Mouse (Mus musculus) hindlimb bud, embryonic 11.5 days (tissue): ENCODE data around the gene Cxcr1.
"Not testable (repeated sequence)": the region's sequence is repeated elsewhere in the genome, so short reads cannot be mapped to it uniquely, and the experiment has no call there.

Experiments
- DNase-seq: peaks from one replicate; pipeline ENCODE4 v3.0.0-alpha.2; 2012; ENCODE audit warnings: low read depth, low spot score; ENCODE audit errors: extremely low spot score

Cxcr1 gene

GRCm38 (mm10) chr1:74196621-74197419 lies 2.4 kb upstream of the Cxcr1 start:
- DNase-seq, result no peak

DNA sequence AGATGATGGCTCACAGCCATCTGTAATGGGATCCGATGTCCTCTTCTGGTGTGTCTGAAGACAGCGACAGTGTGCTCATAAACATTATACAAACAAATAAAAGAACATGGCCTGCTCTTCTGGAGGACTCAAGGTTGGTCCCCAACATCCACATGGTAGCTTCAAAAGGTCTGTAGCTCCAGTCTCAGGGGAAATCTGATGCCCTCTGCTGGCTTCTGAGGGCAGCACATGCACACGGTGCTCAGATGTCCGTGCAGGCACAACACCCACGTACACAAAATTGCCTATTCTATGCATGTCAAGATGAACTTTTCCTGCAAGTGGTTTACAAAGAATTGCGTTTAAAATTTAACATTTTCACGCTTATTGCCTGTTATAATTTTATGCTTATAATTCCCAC lies 1.5 kb upstream of the Cxcr1 start:
- DNase-seq, result peak; percentile 10

- no peak for DNase-seq
These were observed 1.7 kb downstream of the Cxcr1 start for GRCm38 (mm10) chr1:74192711-74193110.

- no peak for DNase-seq
These were observed 4.0 kb downstream of the Cxcr1 start for GRCm38 (mm10) chr1:74190471-74190870.

DNA sequence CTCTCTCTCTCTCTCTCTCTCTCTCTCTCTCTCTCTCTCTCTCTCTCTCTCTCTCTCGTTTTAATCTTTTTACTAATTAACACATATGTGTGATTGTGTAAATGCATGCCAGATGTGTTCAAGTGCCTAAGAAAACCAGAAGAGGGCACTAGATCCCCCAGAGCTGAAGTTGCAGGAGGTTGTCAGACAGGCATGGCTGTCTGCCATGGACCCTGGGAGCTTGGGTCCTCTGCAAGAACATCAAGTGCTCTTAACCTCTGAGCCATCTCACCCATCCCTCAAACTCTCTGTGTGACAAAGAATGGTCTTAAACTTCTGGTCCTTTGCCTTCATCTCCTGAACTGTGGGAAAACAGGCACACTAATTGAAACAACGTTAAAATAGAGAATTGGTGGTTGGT lies 11.4 kb downstream of the Cxcr1 start:
- DNase-seq, result no peak

DNA sequence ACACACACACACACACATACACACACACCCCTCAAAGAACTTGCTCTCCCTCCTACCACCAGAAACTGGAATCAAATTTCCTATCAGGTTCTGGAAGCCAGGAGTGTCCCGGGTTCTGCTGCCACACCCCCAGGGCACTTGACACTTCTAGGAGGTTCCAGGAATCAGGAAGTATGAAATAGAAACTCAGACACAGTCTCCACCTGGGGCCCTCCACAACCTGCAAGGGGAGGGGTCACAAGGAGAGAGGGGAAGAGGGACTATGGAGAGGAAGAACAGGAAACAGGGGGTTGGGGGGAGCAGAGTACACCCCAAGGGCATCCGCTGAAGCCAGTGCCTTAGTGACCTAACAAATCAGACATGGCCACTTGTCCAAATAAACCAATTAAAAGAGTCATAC lies 13.0 kb downstream of the Cxcr1 start:
- no peak for DNase-seq

- DNase-seq, result no peak
These were observed 14.6 kb downstream of the Cxcr1 start for GRCm38 (mm10) chr1:74179624-74180408.

DNA sequence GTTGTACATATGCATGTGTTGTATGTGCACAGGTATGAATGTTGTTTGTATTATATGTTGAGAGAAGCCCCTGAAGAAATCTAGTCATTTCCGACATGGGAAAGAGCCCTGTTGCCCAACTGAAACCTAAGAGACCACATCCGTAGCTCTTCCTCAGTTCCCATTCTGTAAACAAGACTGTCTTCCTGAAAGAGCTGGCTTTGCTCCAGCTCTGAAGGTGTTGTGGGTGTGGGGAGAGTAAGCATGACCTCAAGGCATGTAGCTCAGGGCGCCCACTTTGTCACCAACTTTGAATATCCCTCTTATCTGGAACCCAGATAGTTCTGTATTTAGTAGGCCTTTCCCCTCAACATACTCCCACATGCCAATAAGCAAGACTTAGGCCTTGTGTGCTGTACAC lies 15.8 kb downstream of the Cxcr1 start:
- DNase-seq, result no peak

DNA sequence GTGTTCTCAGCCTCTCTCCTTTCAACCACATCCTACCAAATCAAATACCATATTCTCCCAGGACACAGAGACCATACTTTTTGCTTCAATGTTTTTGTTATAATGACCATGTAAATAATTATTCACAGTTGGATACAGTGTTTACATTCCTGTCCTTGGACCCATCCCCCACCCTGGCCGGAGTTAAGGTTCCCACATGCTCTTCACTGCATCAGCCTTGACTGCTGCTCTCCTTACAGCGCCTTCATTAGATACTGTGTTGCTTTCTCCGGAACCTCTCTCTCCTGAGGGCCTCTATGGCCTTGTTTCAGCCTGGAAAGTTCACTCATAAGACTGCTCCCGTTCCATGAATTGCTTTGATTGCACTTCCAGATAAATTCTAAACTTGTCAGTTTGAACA lies 18.7 kb downstream of the Cxcr1 start:
- DNase-seq, result no peak

- no peak for DNase-seq
These were observed 21.7 kb downstream of the Cxcr1 start for GRCm38 (mm10) chr1:74172722-74173121.

DNA sequence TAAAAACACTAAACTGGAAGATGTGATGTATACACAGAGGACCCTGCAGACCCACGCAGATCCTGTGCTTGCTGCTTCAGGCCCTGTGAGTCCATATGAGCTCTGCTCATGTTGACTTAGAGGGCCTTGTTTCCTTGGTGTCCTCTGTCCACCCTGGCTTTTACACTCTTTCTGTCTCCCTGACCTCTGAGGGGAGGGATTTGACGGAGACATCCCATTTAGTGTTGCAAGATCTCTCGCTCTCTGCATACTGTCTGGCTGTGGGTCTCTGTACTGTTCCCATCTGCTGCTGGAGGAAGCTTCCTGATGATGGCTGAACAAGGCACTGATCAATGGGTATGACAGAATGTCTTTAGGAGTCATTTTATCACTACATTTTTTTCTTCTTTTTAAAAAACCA lies 24.7 kb downstream of the Cxcr1 start:
- no peak for DNase-seq

DNA sequence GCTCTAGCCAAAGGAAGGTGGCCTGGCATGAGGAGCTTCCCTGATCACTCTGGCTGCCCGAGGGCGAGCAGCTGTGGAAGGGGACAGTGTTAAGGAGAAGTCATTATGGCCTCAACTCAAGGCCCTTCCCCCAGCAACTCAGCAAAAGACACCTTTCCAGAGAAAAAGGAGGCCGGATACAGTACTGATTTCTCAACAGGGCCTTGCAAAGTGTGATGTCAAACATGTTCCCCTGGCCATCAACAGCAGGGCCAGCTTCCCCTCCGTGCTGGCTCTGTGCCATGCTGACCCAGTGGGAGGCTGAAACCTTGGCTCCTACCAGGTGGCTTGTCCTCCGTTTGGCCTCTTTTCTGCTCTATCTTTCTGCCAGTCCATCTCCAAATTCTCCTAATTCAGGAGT lies 27.3 kb downstream of the Cxcr1 start:
- no peak for DNase-seq

- DNase-seq, result no peak
These were observed 34.4 kb downstream of the Cxcr1 start for GRCm38 (mm10) chr1:74160036-74160435.

- DNase-seq, result not testable (repeated sequence)
These were observed 34.8 kb downstream of the Cxcr1 start for GRCm38 (mm10) chr1:74159613-74160012.

GRCm38 (mm10) chr1:74156381-74156910 lies 38.0 kb downstream of the Cxcr1 start:
- DNase-seq, result no peak

- DNase-seq, result no peak
These were observed 38.9 kb downstream of the Cxcr1 start for GRCm38 (mm10) chr1:74155435-74156012.

GRCm38 (mm10) chr1:74153461-74154184 lies 40.8 kb downstream of the Cxcr1 start, which contains the start of gene Cxcr2:
Gene Cxcr2 (plus strand): TSS chr1:74153989.
- no peak for DNase-seq

- no peak for DNase-seq
These were observed 43.3 kb downstream of the Cxcr1 start for GRCm38 (mm10) chr1:74151091-74151490.

DNA sequence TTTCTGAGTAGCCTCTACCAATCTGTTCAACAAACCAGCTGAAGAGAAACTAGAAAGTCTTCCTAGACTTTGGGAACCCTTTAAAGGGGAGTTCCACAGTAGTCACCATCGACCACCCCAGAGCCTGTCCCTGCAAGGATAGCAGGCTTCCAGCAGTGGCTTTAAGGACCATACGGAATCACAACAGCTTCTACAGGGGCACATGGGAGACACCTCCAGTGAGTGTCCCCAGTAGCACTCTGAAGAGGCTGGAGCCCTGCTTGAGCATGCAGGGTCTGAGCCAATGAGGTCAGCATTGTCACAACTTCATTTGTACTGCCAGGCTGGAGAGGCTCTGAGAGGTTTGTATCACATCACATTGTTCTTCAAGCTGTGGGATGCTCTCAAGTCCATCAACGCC lies 44.3 kb downstream of the Cxcr1 start:
- no peak for DNase-seq

- no peak for DNase-seq
These were observed 45.1 kb downstream of the Cxcr1 start for GRCm38 (mm10) chr1:74149106-74149885.
